23 mouse cellular contexts compared by ENCODE assay signal in the genomic region with DNA sequence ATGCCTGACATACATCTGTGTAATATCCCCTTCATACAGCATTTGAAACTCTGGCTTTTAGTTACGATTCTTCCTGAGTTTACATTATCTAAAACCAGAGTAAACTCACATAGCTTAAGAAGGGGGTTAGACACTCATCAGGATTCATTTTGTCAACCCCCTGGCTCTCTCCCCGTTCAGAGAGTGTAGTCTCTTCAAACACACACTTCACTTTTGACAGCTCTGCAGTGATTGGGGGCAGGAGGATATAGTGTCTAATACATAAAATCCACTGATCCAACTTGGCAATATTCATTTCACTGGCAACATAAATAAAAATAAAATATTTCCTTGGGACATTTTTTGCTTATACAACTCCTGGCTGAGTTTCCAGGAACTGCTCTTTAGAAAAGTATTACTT.
"Had no signal": no experiment of that assay in that cellular context is flagged by ENCODE, and none has a peak within 500 bp of the region (broad histone marks: within the 10 kb centered on the region; RNA-seq: fewer than 3 reads in every experiment).

No protein-coding gene starts in this region.

- DNase-seq: kidney, adult 11 months; kidney, adult 8-10 months; kidney, postnatal 10 days; kidney, postnatal 36 days; left cerebral cortex, postnatal 4 days; liver, postnatal 0 days; lung, postnatal 10 days; lung, postnatal 4 days; retina, postnatal 1 day; right cerebral cortex, postnatal 25 days; spleen, adult 18-20 months; thymus, adult 18-20 months; thymus, postnatal 4 days had no signal

- H3K4me1 ChIP-seq: kidney, embryonic 15.5 days; limb, embryonic 12.5 days; limb, embryonic 15.5 days; lung, embryonic 15.5 days; neural tube, embryonic 13.5 days had no signal

- H3K27me3 ChIP-seq: kidney, embryonic 15.5 days; limb, embryonic 12.5 days; limb, embryonic 15.5 days; lung, embryonic 15.5 days; midbrain, embryonic 12.5 days; neural tube, embryonic 13.5 days had no signal

- H3K9me3 ChIP-seq: kidney, embryonic 15.5 days; limb, embryonic 12.5 days; limb, embryonic 15.5 days; lung, embryonic 15.5 days; midbrain, embryonic 12.5 days; neural tube, embryonic 13.5 days had no signal

- H3K27ac ChIP-seq: kidney, embryonic 15.5 days; limb, embryonic 12.5 days; limb, embryonic 15.5 days; liver, embryonic 14.5 days; lung, embryonic 15.5 days; midbrain, embryonic 12.5 days; neural tube, embryonic 13.5 days had no signal

- H3K9ac ChIP-seq: kidney, embryonic 15.5 days; limb, embryonic 12.5 days; limb, embryonic 15.5 days; liver, embryonic 14.5 days; liver, postnatal 0 days; lung, embryonic 15.5 days; midbrain, embryonic 12.5 days; neural tube, embryonic 13.5 days had no signal

- H3K4me3 ChIP-seq: kidney, embryonic 15.5 days; limb, embryonic 12.5 days; limb, embryonic 15.5 days; lung, embryonic 15.5 days; midbrain, embryonic 12.5 days; myocyte; neural tube, embryonic 13.5 days had no signal

- H3K4me2 ChIP-seq: kidney, embryonic 15.5 days; limb, embryonic 12.5 days; limb, embryonic 15.5 days; liver, embryonic 11.5 days; lung, embryonic 15.5 days; midbrain, embryonic 12.5 days; neural tube, embryonic 13.5 days had no signal

- H3K36me3 ChIP-seq: kidney, embryonic 15.5 days; limb, embryonic 12.5 days; limb, embryonic 15.5 days; lung, embryonic 15.5 days; midbrain, embryonic 12.5 days; neural tube, embryonic 13.5 days had no signal

- ATAC-seq: liver, postnatal 0 days; midbrain, embryonic 16.5 days had no signal
